Mouse (Mus musculus) heart, postnatal 0 days (tissue): ENCODE measurements around the gene Wnt7b.

Experiments used
- CTCF ChIP-seq: IDR thresholded peaks from 2 replicates; pipeline ENCODE4 v1.5.1; 2016; ENCODE audit warnings: antibody characterized with exemption, control low read depth, low read depth
- EP300 ChIP-seq: IDR thresholded peaks from 2 replicates; pipeline ENCODE4 v1.6.1; 2016; ENCODE audit warnings: antibody characterized with exemption, low read depth

DNA sequence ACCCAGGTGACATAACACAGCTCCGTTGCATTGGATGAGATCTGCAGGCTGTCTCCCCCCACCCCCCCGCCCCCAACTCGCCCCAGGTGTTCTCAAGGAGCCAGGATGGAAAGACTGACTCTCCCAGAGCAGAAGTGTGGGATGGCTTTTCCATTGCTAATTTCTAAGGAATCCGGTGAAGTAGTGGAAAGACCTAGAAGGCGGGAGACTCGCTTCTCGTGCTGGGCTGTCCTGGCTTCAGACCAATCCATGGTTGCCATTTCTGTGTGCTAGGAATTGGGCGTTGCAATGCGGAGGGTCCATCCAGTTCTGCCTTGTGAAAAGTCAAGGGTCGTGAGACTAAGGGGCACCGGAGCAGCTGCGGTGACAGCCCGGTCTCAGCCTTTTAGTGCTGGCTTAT is 39.9 kb upstream of the Wnt7b start:
- TF ChIP-seq EP300 (no peak), CTCF (no peak)
